Mouse (Mus musculus): ENCODE measurements around the gene Spc24. TPM values are rescaled to one million over a fixed set of nuclear protein-coding genes. Genes with fewer than 3 reads are reported as not detected.
"Not testable (repeated sequence)": the region's sequence is repeated elsewhere in the genome, so short reads cannot be mapped to it uniquely, and the experiment has no call there.

The Spc24 gene
- 4.1 to 8.0 TPM (median 6.2 TPM) in 3 replicates for total RNA-seq (2017)

GRCm38 (mm10) chr9:21760155-21761088 lies at the start of gene Spc24:
Gene Spc24, minus strand, starts transcription at chr9:21760303.
- ATAC-seq (replicated peaks; ENCODE audit: insufficient number of reproducible peaks, low FRiP score, low TSS enrichment, poor library complexity, severe bottlenecking), result peak; percentile 97

GRCm38 (mm10) chr9:21808561-21808960 lies 48.5 kb upstream of the Spc24 start:
- ATAC-seq (replicated peaks; ENCODE audit: insufficient number of reproducible peaks, low FRiP score, low TSS enrichment, poor library complexity, severe bottlenecking), result no peak

DNA sequence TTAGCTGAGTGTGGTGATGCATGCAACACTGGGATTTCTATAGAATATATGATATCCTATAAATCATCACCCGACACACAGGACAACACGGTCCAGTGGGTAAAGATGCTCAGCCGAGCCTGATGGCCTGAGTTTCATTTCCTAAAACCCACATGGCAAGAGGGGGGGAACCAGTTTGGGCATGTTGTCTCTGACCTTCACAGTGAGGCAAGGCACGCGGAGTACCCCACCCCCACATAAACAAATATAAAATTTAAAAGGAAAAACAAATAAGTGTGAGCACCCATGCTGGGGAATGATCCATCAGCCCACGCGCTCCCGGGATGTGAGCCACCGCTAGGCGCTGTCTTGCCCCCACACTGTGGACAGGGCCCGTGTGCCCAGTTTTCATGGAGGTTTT lies 46.9 kb upstream of the Spc24 start:
- no peak for ATAC-seq (replicated peaks; ENCODE audit: insufficient number of reproducible peaks, low FRiP score, low TSS enrichment, poor library complexity, severe bottlenecking)

- ATAC-seq (replicated peaks; ENCODE audit: insufficient number of reproducible peaks, low FRiP score, low TSS enrichment, poor library complexity, severe bottlenecking), result no peak
Observed at GRCm38 (mm10) chr9:21806363-21806762, 46.3 kb upstream of the Spc24 start.

DNA sequence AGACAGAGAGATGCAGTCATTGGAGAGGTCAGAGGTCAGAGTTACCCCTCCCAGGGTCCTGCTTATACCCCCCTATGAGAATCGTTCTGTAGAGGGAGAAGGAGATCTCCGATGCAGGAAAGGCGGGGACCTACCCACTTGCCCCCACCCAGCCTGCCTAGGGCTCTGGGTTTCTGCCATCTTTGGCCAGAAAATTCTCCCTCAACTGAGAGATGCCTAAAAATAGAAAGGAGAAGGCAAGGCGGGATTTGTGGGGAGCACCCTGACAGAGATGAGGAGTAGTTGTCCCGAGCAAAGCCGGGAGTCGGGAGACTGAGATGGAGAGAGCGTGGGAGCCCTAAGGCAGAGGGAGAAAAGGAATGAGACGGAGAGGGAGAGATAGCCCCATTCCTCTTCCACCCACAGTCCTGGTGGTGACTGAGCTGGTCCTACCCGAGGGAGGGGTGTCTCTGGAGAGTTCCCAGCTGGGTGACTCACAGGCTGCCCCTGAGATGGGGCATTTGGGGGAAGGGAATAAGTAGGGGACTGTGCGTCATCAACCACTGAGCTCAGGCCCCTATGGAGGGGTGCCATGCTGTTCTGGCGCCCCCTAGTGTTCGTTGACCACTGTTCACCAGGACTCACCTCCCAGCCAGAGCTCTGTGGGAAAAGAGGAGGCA lies 44.0 kb upstream of the Spc24 start:
- ATAC-seq (replicated peaks; ENCODE audit: insufficient number of reproducible peaks, low FRiP score, low TSS enrichment, poor library complexity, severe bottlenecking), result peak; percentile 84

GRCm38 (mm10) chr9:21801591-21801990 lies 41.5 kb upstream of the Spc24 start:
- no peak for ATAC-seq (replicated peaks; ENCODE audit: insufficient number of reproducible peaks, low FRiP score, low TSS enrichment, poor library complexity, severe bottlenecking)

GRCm38 (mm10) chr9:21801121-21801520 lies 41.0 kb upstream of the Spc24 start:
- ATAC-seq (replicated peaks; ENCODE audit: insufficient number of reproducible peaks, low FRiP score, low TSS enrichment, poor library complexity, severe bottlenecking), result no peak

- no peak for ATAC-seq (replicated peaks; ENCODE audit: insufficient number of reproducible peaks, low FRiP score, low TSS enrichment, poor library complexity, severe bottlenecking)
Observed at GRCm38 (mm10) chr9:21799010-21799350, 38.9 kb upstream of the Spc24 start.

- peak; percentile 37; the same call in 1 of the 2 replicates for ATAC-seq (replicated peaks; ENCODE audit: insufficient number of reproducible peaks, low FRiP score, low TSS enrichment, poor library complexity, severe bottlenecking)
Observed at GRCm38 (mm10) chr9:21798345-21799009, 38.4 kb upstream of the Spc24 start, which contains the start of gene Kank2. Gene Kank2, minus strand, starts transcription at chr9:21798744.

GRCm38 (mm10) chr9:21797921-21798344 lies 37.8 kb upstream of the Spc24 start:
- ATAC-seq (replicated peaks; ENCODE audit: insufficient number of reproducible peaks, low FRiP score, low TSS enrichment, poor library complexity, severe bottlenecking), result 0 out of 2 replicates have a peak, but pooled peaks have one; percentile 11

DNA sequence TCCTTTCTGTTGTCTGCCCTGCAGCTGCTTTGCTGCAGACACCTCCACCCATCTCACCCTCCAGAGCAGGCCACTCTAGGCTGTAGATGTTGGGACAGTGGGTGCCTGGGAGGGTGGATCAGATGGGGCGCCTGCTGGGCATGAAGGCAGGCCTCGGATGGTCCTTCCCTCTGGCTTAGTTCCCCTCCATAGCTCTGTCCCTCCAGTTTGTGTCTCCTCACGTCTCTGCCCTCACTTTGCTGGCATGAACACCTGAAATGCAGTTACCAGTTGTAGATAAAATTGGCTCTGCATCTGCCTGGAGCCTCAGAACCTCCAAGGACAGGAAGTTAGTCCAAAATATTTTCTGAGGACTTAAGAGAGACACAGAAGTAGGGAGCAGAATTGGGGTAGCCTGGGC lies 36.8 kb upstream of the Spc24 start:
- ATAC-seq (replicated peaks; ENCODE audit: insufficient number of reproducible peaks, low FRiP score, low TSS enrichment, poor library complexity, severe bottlenecking), result no peak

GRCm38 (mm10) chr9:21796259-21796658 lies 36.2 kb upstream of the Spc24 start:
- ATAC-seq (replicated peaks; ENCODE audit: insufficient number of reproducible peaks, low FRiP score, low TSS enrichment, poor library complexity, severe bottlenecking), result no peak

GRCm38 (mm10) chr9:21795579-21795978 lies 35.5 kb upstream of the Spc24 start:
- no peak for ATAC-seq (replicated peaks; ENCODE audit: insufficient number of reproducible peaks, low FRiP score, low TSS enrichment, poor library complexity, severe bottlenecking)

- no peak for ATAC-seq (replicated peaks; ENCODE audit: insufficient number of reproducible peaks, low FRiP score, low TSS enrichment, poor library complexity, severe bottlenecking)
Observed at GRCm38 (mm10) chr9:21794925-21795324, 34.8 kb upstream of the Spc24 start.

DNA sequence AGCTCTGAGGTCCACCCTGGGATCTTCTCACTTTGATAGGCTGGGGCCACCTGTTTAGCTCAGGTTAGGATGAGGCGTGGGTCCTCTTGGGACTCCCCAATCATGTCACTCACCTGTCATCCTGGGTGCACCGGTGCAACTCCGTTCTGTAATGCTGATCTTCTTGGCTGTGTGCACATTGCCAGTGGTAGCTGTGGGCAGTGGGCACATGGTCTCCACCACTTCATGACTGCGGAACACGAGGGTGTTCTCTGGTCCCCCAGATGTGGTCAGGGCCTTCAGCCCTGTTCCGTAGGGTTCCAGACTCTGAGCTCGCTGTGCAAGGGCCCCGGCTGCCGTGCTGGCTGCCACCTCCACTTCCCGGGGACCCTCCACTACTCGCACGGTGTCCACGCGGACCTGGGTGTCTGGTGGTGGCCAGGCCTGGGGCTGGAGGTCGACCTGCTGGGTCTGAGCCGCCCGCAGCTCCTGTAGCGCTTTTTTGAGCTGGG lies 34.3 kb upstream of the Spc24 start:
- ATAC-seq (replicated peaks; ENCODE audit: insufficient number of reproducible peaks, low FRiP score, low TSS enrichment, poor library complexity, severe bottlenecking), result no peak

GRCm38 (mm10) chr9:21793507-21793906 lies 33.4 kb upstream of the Spc24 start:
- ATAC-seq (replicated peaks; ENCODE audit: insufficient number of reproducible peaks, low FRiP score, low TSS enrichment, poor library complexity, severe bottlenecking), result not testable (repeated sequence)

DNA sequence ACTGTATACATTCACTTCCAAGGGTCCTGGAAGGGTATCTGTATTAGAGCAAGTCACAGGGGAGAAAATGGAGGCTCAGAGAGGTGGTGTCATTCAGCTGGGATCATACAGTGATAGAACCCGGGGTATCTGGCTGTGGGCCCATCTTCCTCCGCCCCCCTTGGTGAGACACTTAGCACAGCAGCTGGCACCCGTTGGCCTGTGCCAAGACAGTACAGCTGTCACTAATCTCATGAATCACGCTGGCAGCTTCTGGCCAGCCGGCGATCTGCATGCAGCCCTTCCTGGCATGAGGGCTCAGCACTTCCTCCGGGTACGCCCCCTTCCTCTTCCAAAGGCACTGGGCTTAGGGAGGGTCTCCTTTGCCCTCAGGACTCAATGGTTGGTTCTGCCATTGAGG lies 32.5 kb upstream of the Spc24 start:
- ATAC-seq (replicated peaks; ENCODE audit: insufficient number of reproducible peaks, low FRiP score, low TSS enrichment, poor library complexity, severe bottlenecking), result no peak

DNA sequence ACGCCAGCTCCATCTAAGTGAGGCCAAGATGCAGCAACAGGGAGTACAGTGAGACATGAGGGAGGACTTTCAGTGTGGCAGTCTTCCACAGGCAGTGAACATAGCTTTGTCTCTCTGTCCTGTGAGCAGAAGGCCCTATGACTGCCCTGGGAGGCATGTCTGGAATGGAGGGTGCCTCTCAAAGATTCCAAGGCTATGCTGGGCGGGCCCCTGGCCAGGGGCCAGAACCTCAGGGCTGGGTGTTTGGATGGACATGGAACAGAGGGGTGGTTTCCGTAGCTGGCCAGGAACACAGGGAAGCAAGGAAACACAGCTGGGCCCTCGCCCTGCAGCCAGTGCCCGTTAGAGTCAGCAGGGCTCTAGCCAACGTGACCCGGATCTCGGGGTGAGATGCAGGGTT lies 31.8 kb upstream of the Spc24 start:
- ATAC-seq (replicated peaks; ENCODE audit: insufficient number of reproducible peaks, low FRiP score, low TSS enrichment, poor library complexity, severe bottlenecking), result no peak

DNA sequence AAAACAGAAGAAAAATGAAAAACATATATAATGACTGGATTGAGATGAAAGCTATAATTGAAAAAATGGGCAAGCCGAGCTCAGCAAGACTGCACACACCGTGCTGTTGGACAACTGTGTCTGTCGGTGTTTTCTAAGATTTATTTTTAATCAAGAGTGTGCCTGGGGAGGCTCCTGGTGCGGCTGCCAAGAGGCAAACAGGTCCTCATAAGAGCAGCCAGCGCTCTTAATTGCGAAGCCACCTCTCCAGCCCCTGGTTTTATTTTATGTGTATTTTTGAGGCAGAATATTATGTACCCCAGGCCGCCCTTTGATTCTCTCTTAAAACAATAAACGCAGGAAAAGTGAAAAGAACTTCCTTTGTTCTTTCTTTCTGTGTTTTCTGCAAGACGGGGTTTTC lies 28.1 kb upstream of the Spc24 start:
- ATAC-seq (replicated peaks; ENCODE audit: insufficient number of reproducible peaks, low FRiP score, low TSS enrichment, poor library complexity, severe bottlenecking), result no peak

All from monocyte, adult 5-6 weeks (primary cell).